ENCODE assay signal across 21 mouse cellular contexts in the genomic region with DNA sequence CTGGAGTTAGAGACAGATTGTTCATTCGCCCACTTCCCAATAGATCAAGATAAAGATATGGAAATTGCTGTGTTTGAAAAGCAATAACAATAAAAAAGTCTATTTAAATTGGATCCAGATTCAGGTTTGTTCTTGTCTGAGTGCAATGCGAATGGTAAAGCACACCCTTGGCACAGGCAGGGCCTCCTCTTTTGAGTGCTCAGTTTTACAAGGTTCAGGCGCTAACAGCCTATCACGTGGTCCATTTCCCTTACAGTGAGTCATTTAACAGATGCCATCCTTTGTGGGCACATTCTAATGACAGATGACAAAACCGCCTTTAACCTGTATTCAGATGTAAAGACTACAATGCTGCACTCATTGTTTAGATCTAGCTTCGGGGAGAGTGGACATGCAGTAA.
DNase-seq lines count a peak whose midpoint lies in the region; ATAC-seq and TF ChIP-seq lines count a peak whose summit lies in the region.
"Had no signal": no experiment of that assay in that cellular context is flagged by ENCODE, and none has a peak within 500 bp of the region (broad histone marks: within the 10 kb centered on the region; RNA-seq: fewer than 3 reads in every experiment).

No protein-coding gene starts in this region.

- no peak overlapping the region for H3K9ac ChIP-seq in forebrain, embryonic 13.5 days
- H3K9ac ChIP-seq in forebrain, postnatal 0 days, result no peak overlapping the region
- H3K9ac ChIP-seq in midbrain, embryonic 11.5 days (ENCODE audit: low read length), result no peak overlapping the region
- H3K9ac ChIP-seq: embryonic facial prominence, embryonic 15.5 days; heart, embryonic 13.5 days; liver, embryonic 15.5 days; midbrain, embryonic 15.5 days had no signal

- intact Hi-C loops in gastrocnemius, postnatal 14 days (cut with DNase I; ENCODE audit: low total_unique reads), result no loop called here

- DNase-seq in forebrain, postnatal 0 days, result no peak
- DNase-seq in midbrain, embryonic 11.5 days (ENCODE audit: low spot score, missing footprints), result peak; percentile 4
- DNase-seq in midbrain, embryonic 10.5 days (ENCODE audit: low spot score), result no peak
- peak; percentile 21 to 26 for DNase-seq in layer of hippocampus, postnatal 14 days (ENCODE audit: low spot score in 2 of 2)
- DNase-seq in retina, embryonic 14.5 days (ENCODE audit: low spot score), result peak; percentile 24
- no peak for DNase-seq in gastrocnemius, postnatal 14 days
- no peak for DNase-seq in cerebellum, postnatal 36 days
- DNase-seq: adrenal gland, adult 8-10 months; cerebellum, adult 2 months; heart, adult 11 months; heart, postnatal 36 days; kidney, adult 9 months had no signal

- no peaks in the 10 kb centered on the region for H3K36me3 ChIP-seq in forebrain, embryonic 13.5 days (ENCODE audit: poor library complexity, severe bottlenecking)
- no peaks in the 10 kb centered on the region for H3K36me3 ChIP-seq in forebrain, postnatal 0 days (ENCODE audit: insufficient read depth)
- no peaks in the 10 kb centered on the region for H3K36me3 ChIP-seq in midbrain, embryonic 11.5 days (ENCODE audit: control insufficient read depth, insufficient read depth, low read length)
- no peaks in the 10 kb centered on the region for H3K36me3 ChIP-seq in midbrain, embryonic 10.5 days
- H3K36me3 ChIP-seq: embryonic facial prominence, embryonic 15.5 days; heart, embryonic 13.5 days; liver, embryonic 15.5 days; midbrain, embryonic 15.5 days had no signal

- H3K4me2 ChIP-seq in forebrain, embryonic 13.5 days, result no peak overlapping the region
- no peak overlapping the region for H3K4me2 ChIP-seq in forebrain, postnatal 0 days (ENCODE audit: low read depth)
- H3K4me2 ChIP-seq in midbrain, embryonic 11.5 days, result no peak overlapping the region
- H3K4me2 ChIP-seq: embryonic facial prominence, embryonic 15.5 days; heart, embryonic 13.5 days; liver, embryonic 15.5 days; midbrain, embryonic 15.5 days had no signal

- no peak overlapping the region for H3K4me3 ChIP-seq in forebrain, embryonic 13.5 days
- H3K4me3 ChIP-seq in forebrain, postnatal 0 days (ENCODE audit: low read depth, low read length), result no peak overlapping the region
- H3K4me3 ChIP-seq in midbrain, embryonic 11.5 days (ENCODE audit: low read depth, low read length), result no peak overlapping the region
- H3K4me3 ChIP-seq in midbrain, embryonic 10.5 days, result no peak overlapping the region
- H3K4me3 ChIP-seq: embryonic facial prominence, embryonic 15.5 days; heart, embryonic 13.5 days; left cerebral cortex, adult 2 months; liver, embryonic 15.5 days; midbrain, embryonic 15.5 days had no signal

- 63% methylated on average over 6 of the region's 6 CpGs for WGBS in forebrain, embryonic 13.5 days
- WGBS in forebrain, postnatal 0 days, result 50% methylated on average over 6 of the region's 6 CpGs
- WGBS in midbrain, embryonic 11.5 days, result 85% methylated on average over 6 of the region's 6 CpGs
- 89% methylated on average over 6 of the region's 6 CpGs for WGBS in midbrain, embryonic 10.5 days

- H3K4me1 ChIP-seq in forebrain, embryonic 13.5 days, result 0 out of 2 replicates have a peak, but pooled peaks cover 5% of the 10 kb centered on the region
- no peaks in the 10 kb centered on the region for H3K4me1 ChIP-seq in forebrain, postnatal 0 days (ENCODE audit: insufficient read depth)
- H3K4me1 ChIP-seq in midbrain, embryonic 11.5 days (ENCODE audit: control insufficient read depth, insufficient read depth, low read length), result no peaks in the 10 kb centered on the region
- H3K4me1 ChIP-seq in midbrain, embryonic 10.5 days, result peaks cover 4% of the 10 kb centered on the region; the same call in 1 of the 2 replicates
- H3K4me1 ChIP-seq: embryonic facial prominence, embryonic 15.5 days; heart, embryonic 13.5 days; liver, embryonic 15.5 days; midbrain, embryonic 15.5 days had no signal

- H3K9me3 ChIP-seq in forebrain, embryonic 13.5 days (replicated peaks), result no peaks in the 10 kb centered on the region
- no peaks in the 10 kb centered on the region for H3K9me3 ChIP-seq in forebrain, postnatal 0 days (ENCODE audit: low read length)
- no peaks in the 10 kb centered on the region for H3K9me3 ChIP-seq in midbrain, embryonic 11.5 days (ENCODE audit: control insufficient read depth, low read length)
- H3K9me3 ChIP-seq in midbrain, embryonic 10.5 days (replicated peaks), result no peaks in the 10 kb centered on the region
- H3K9me3 ChIP-seq: embryonic facial prominence, embryonic 15.5 days; heart, embryonic 13.5 days; liver, embryonic 15.5 days; midbrain, embryonic 15.5 days had no signal

- H3K27me3 ChIP-seq in forebrain, embryonic 13.5 days, result no peaks in the 10 kb centered on the region
- H3K27me3 ChIP-seq in forebrain, postnatal 0 days (ENCODE audit: insufficient read depth, low read length), result no peaks in the 10 kb centered on the region
- H3K27me3 ChIP-seq in midbrain, embryonic 11.5 days (ENCODE audit: control insufficient read depth, insufficient read depth, low read length), result no peaks in the 10 kb centered on the region
- no peaks in the 10 kb centered on the region for H3K27me3 ChIP-seq in midbrain, embryonic 10.5 days (ENCODE audit: low read depth, poor library complexity, severe bottlenecking)
- H3K27me3 ChIP-seq: CH12.LX; embryonic facial prominence, embryonic 15.5 days; heart, embryonic 13.5 days; liver, embryonic 15.5 days; midbrain, embryonic 15.5 days had no signal

- no peak for TF ChIP-seq CTCF in forebrain, postnatal 0 days (IDR thresholded peaks at IDR 0.05; ENCODE audit: low read depth)

- H3K27ac ChIP-seq in forebrain, embryonic 13.5 days, result no peak overlapping the region
- H3K27ac ChIP-seq in forebrain, postnatal 0 days (ENCODE audit: low read depth, low read length), result no peak overlapping the region
- no peak overlapping the region for H3K27ac ChIP-seq in midbrain, embryonic 11.5 days (ENCODE audit: low read depth, low read length)
- H3K27ac ChIP-seq in midbrain, embryonic 10.5 days (replicated peaks), result no peak overlapping the region
- H3K27ac ChIP-seq: embryonic facial prominence, embryonic 15.5 days; heart, embryonic 13.5 days; left cerebral cortex, adult 2 months; liver, embryonic 15.5 days; midbrain, embryonic 15.5 days had no signal

- peak; percentile 74; the same call in 1 of the 2 replicates for ATAC-seq in forebrain, embryonic 13.5 days
- ATAC-seq in forebrain, postnatal 0 days, result no peak
- ATAC-seq in midbrain, embryonic 11.5 days (ENCODE audit: low FRiP score), result no peak
- ATAC-seq: forebrain, embryonic 16.5 days; lung, postnatal 0 days; midbrain, embryonic 15.5 days had no signal

Comparison
In these comparisons a context has a peak if more than half of its experiments do, and no peak if none do; other contexts are left out.
1. DNase-seq: peak in midbrain, embryonic 11.5 days (single experiment), layer of hippocampus, postnatal 14 days (2 of 2) and retina, embryonic 14.5 days (single experiment); none in forebrain, postnatal 0 days (single experiment), midbrain, embryonic 10.5 days (single experiment), gastrocnemius, postnatal 14 days (single experiment) and cerebellum, postnatal 36 days (0 of 2).